Mouse (Mus musculus): ENCODE data around the gene Anp32e.
"Not testable (repeated sequence)": the region's sequence is repeated elsewhere in the genome, so short reads cannot be mapped to it uniquely, and the experiment has no call there.

Gene Anp32e

GRCm38 (mm10) chr3:95928658-95929503 lies at the start of gene Anp32e:
Anp32e (plus strand) TSS chr3:95929246.
- in situ Hi-C loops (cut with MboI, MseI): no loop called here

GRCm38 (mm10) chr3:95881979-95882815 lies 46.8 kb upstream of the Anp32e start, which contains the start of gene Ciart:
Ciart (minus strand) TSS chr3:95882251.
- in situ Hi-C loops (cut with MboI, MseI): no loop called here

GRCm38 (mm10) chr3:95882816-95883425 lies 46.1 kb upstream of the Anp32e start:
- in situ Hi-C loops (cut with MboI, MseI): no loop called here

- in situ Hi-C loops (cut with MboI, MseI): no loop called here
Observed at GRCm38 (mm10) chr3:95884400-95884799, 44.6 kb upstream of the Anp32e start.

- in situ Hi-C loops (cut with MboI, MseI): no loop called here
Observed at GRCm38 (mm10) chr3:95887596-95887995, 41.5 kb upstream of the Anp32e start.

GRCm38 (mm10) chr3:95889664-95890063 lies 39.4 kb upstream of the Anp32e start:
- in situ Hi-C loops (cut with MboI, MseI): no loop called here

GRCm38 (mm10) chr3:95891211-95892065 lies 37.6 kb upstream of the Anp32e start, which contains the start of gene BC028528:
BC028528 (minus strand) TSS chr3:95892005.
- in situ Hi-C loops (cut with MboI, MseI): no loop called here

GRCm38 (mm10) chr3:95892066-95893052 lies 36.7 kb upstream of the Anp32e start:
- in situ Hi-C loops (cut with MboI, MseI): no loop called here

GRCm38 (mm10) chr3:95893126-95893525 lies 35.9 kb upstream of the Anp32e start:
- in situ Hi-C loops (cut with MboI, MseI): no loop called here

- in situ Hi-C loops (cut with MboI, MseI): not testable (repeated sequence)
Observed at GRCm38 (mm10) chr3:95893606-95894316, 35.3 kb upstream of the Anp32e start, which contains the start of gene Aph1a. Aph1a (plus strand) TSS chr3:95893969.

GRCm38 (mm10) chr3:95894317-95895160 lies 34.5 kb upstream of the Anp32e start:
- in situ Hi-C loops (cut with MboI, MseI): no loop called here

- in situ Hi-C loops (cut with MboI, MseI): not testable (repeated sequence)
Observed at GRCm38 (mm10) chr3:95895501-95895900, 33.5 kb upstream of the Anp32e start.

- in situ Hi-C loops (cut with MboI, MseI): no loop called here
Observed at GRCm38 (mm10) chr3:95899800-95900524, 29.1 kb upstream of the Anp32e start.

GRCm38 (mm10) chr3:95901616-95902372 lies 27.3 kb upstream of the Anp32e start:
- in situ Hi-C loops (cut with MboI, MseI): no loop called here

- in situ Hi-C loops (cut with MboI, MseI): no loop called here
Observed at GRCm38 (mm10) chr3:95902373-95902625, 26.7 kb upstream of the Anp32e start.

- in situ Hi-C loops (cut with MboI, MseI): no loop called here
Observed at GRCm38 (mm10) chr3:95902643-95903042, 26.4 kb upstream of the Anp32e start.

Data from T-helper 2 cell (primary cell).